Mouse (Mus musculus): ENCODE data around the gene Pacrg.

GRCm38 (mm10) chr17:10490374-10491169, 349.5 kb downstream of the Pacrg start:
- no peak for TF ChIP-seq CTCF (IDR thresholded peaks at IDR 0.05; ENCODE audit: control insufficient read depth, insufficient read depth, insufficient replicate concordance, low read depth, low read length)
- no peak for TF ChIP-seq POLR2A (IDR thresholded peaks at IDR 0.05; ENCODE audit: control insufficient read depth, low read depth, low read length)
